Mouse (Mus musculus) midbrain, embryonic 13.5 days (tissue): ENCODE data around the gene Zhx3. TPM values are rescaled to one million over a fixed set of nuclear protein-coding genes. Genes with fewer than 3 reads are reported as not detected.

Source experiments
- ATAC-seq: fragments of 200-750 bp; cut with Nextera tagmentation; 2 replicates; pipeline ENCODE4 v1.8.0; 2017; ENCODE audit warnings: mild to moderate bottlenecking, moderate TSS enrichment, moderate library complexity
- H3K27ac ChIP-seq: fragments of 300-500 bp; sonication (generic); 2 replicates; pipeline ENCODE4 v1.5.1; 2015; ENCODE audit warnings: inconsistent platforms, mild to moderate bottlenecking, moderate library complexity
- H3K27me3 ChIP-seq: fragments of 300-500 bp; sonication (generic); 2 replicates; pipeline ENCODE4 v1.6.1; 2015; ENCODE audit warnings: mild to moderate bottlenecking, inconsistent platforms
- H3K36me3 ChIP-seq: fragments of 300-500 bp; sonication (generic); 2 replicates; pipeline ENCODE4 v1.6.1; 2015; ENCODE audit warnings: mild to moderate bottlenecking, inconsistent platforms
- H3K4me1 ChIP-seq: fragments of 300-500 bp; sonication (generic); replicated peaks from 2 replicates; pipeline ENCODE4 v1.6.1; 2015; ENCODE audit warnings: inconsistent platforms
- H3K4me2 ChIP-seq: fragments of 300-500 bp; sonication (generic); replicated peaks from 2 replicates; pipeline ENCODE4 v1.6.1; 2015; ENCODE audit warnings: moderate library complexity, mild to moderate bottlenecking, inconsistent platforms
- H3K4me3 ChIP-seq: fragments of 300-500 bp; sonication (generic); replicated peaks from 2 replicates; pipeline ENCODE4 v1.5.1; 2015; ENCODE audit warnings: mild to moderate bottlenecking, inconsistent platforms
- H3K9ac ChIP-seq: fragments of 300-500 bp; sonication (generic); replicated peaks from 2 replicates; pipeline ENCODE4 v1.6.1; 2015; ENCODE audit warnings: mild to moderate bottlenecking, inconsistent platforms
- H3K9me3 ChIP-seq: fragments of 300-500 bp; sonication (generic); 2 replicates; pipeline ENCODE4 v1.6.1; 2016; ENCODE audit warnings: mild to moderate bottlenecking, inconsistent platforms
- WGBS: fragments of 180-500 bp; shearing (Covaris S2); methylation state at CpG from one replicate; pipeline ENCODE4 v1.1.7; 2015; 5-methylcytosine and 5-hydroxymethylcytosine counted together
- polyA plus RNA-seq: library from polyadenylated mRNA; unstranded; fragments of >200 nt; fragmentation: Nextera tagmentation; extraction: Ambion mirVana; gene quantifications from 2 replicates; pipeline ENCODE4 v1.2.1, GENCODE M21; 2015

Zhx3 gene
- polyA plus RNA-seq, 1 experiment from 2014 or later: 17.1 TPM

DNA sequence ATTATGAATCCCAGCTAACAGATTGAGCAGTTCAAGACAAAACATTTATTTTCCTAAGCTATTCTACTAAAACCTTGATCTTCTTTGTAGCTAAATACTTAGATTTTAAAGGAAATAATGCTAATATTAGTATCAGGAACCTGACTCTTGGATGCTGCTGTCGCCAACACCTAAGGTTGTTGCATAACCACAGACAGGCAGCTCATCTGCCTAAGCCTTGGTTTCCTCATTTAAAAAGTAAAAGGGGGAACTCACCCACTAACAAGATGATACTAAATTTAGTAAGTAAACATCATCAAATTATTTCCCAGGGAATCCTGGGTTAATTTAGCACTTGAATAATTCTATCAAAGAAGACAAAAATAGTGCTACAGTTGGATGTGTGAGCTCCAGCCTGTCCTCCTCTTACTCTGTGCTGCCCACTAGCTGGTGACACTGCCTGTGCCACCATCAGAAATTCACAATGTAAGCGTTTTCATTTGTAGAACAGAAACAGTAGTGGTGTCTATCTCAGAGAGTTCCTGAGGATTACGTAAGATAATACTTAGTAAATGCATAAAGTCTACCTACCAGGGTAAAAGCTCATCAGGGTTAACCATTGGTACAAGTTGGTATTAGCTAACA lies 23.1 kb downstream of the Zhx3 start:
- Histone ChIP-seq H3K27me3 (no peaks in the 10 kb centered on the region), H3K4me3 (no peak overlapping the region), H3K4me1 (no peaks in the 10 kb centered on the region), H3K4me2 (no peak overlapping the region), H3K36me3 (no peaks in the 10 kb centered on the region), H3K9me3 (no peaks in the 10 kb centered on the region), H3K9ac (no peak overlapping the region), H3K27ac (no peak overlapping the region)
- no peak for ATAC-seq
- WGBS: 82% methylated on average over 3 of the region's 3 CpGs

DNA sequence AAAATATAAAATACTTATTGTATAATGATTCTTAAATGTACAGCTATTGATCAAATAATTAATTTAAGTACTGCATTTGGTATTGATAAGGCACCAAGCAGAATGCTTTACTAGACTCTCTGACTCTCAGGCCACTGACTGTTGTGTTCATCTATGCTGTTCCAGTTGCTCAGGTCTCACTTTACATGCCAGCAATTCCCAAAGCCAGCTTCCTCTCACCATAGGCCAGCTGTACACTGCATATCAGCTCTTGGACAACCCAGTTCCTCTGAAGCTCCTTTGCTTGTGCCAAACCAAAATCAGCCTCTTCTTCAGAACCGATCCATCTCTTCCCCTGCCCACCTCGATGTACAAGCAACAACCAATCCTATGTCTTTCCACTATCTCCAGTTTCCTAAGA lies 24.6 kb downstream of the Zhx3 start:
- Histone ChIP-seq H3K4me3 (no peak overlapping the region), H3K4me1 (no peaks in the 10 kb centered on the region), H3K27me3 (no peaks in the 10 kb centered on the region), H3K9me3 (no peaks in the 10 kb centered on the region), H3K9ac (no peak overlapping the region), H3K36me3 (no peaks in the 10 kb centered on the region), H3K27ac (no peak overlapping the region), H3K4me2 (no peak overlapping the region)
- WGBS: 85% methylated on average over 2 of the region's 2 CpGs
- no peak for ATAC-seq

DNA sequence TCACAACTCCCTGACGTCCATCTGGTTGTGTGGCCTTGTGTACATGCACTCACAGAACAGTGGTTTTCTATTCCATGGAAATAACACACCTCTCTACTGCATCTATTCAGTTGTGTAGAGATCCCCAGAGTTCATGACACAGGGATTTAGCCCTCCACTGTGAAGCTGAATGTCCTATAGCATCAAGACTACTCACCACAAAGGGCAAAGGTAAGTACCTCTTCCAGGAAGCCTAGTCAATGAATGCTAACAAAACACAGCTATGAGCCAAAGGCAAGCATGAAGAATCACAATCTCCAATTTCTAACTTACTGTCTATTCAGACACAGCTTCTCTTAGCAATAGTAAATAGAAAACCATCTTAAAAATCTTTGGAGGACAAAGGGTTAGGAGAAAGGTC lies 25.1 kb downstream of the Zhx3 start:
- Histone ChIP-seq H3K4me3 (no peak overlapping the region), H3K9me3 (no peaks in the 10 kb centered on the region), H3K36me3 (no peaks in the 10 kb centered on the region), H3K4me2 (no peak overlapping the region), H3K27ac (no peak overlapping the region), H3K27me3 (no peaks in the 10 kb centered on the region), H3K9ac (no peak overlapping the region), H3K4me1 (no peaks in the 10 kb centered on the region)
- 82% methylated on average over 1 of the region's 1 CpGs for WGBS
- ATAC-seq: no peak

DNA sequence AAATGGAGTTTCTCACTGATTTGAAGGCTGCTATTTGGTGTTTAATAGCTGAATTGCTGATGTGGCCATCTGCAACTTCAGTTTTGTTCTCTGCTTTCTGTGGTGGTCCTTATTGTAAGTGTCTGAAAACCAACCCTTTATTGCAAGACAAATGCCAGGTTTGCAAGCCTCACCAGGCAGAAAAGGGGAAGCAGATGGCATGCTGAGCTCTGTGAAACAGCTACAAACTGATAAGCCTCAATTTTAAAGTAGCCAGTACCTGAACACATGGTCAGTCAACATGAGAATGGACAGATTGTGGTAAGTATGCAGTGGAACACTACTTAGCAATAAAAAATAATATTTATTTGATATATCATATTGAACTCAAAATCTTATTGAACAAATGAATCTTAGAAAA lies 32.0 kb downstream of the Zhx3 start:
- no peak for ATAC-seq
- Histone ChIP-seq H3K27me3 (no peaks in the 10 kb centered on the region), H3K4me1 (no peaks in the 10 kb centered on the region; the same call in 1 of the 2 replicates), H3K27ac (no peak overlapping the region), H3K4me3 (no peak overlapping the region), H3K9ac (no peak overlapping the region), H3K9me3 (no peaks in the 10 kb centered on the region), H3K4me2 (no peak overlapping the region), H3K36me3 (no peaks in the 10 kb centered on the region)

DNA sequence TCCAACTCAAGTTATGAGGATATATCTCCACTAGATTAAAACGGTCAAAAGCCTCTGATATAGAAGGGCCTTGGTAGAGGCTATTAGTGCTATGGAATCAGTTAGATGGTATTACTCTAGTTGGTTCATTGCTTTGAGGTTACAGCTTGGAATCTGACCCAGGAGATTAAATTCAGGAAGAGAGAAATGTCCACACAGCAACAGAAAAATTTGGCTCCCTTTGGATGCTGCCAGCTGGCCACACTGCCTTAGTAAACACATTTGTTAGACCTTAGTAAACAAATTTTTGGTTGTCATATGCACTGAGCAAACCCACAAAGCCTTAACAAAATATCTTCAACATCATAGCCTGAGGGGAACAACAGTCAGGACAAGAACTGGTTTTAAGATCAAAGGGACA lies 62.0 kb downstream of the Zhx3 start:
- Histone ChIP-seq H3K4me2 (no peak overlapping the region), H3K27me3 (no peaks in the 10 kb centered on the region), H3K27ac (no peak overlapping the region), H3K9ac (no peak overlapping the region), H3K4me1 (no peaks in the 10 kb centered on the region), H3K36me3 (peaks cover 7% of the 10 kb centered on the region; the same call in 1 of the 2 replicates), H3K4me3 (no peak overlapping the region), H3K9me3 (no peaks in the 10 kb centered on the region)
- ATAC-seq: no peak
- WGBS: 95% methylated on average over 1 of the region's 1 CpGs

DNA sequence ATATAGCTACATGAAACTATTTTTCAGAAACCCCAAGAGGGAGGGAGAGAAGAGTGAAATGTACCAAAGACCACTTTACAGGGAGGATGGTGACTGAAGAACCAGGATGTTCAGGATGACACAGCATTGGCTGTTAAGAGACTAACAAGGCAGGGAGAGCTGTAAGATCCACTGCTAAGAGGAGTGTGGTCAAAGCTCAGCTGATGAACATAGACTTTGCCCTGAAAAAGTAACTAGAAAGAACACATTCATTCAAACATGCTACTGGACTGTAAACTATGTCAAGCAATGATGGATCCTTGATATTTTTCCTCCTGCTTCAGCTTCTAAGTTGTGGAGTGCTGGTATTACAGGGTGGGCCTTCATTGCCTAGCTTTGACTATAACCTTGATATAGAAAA lies 62.4 kb downstream of the Zhx3 start:
- H3K9me3 ChIP-seq: no peaks in the 10 kb centered on the region
- H3K4me3 ChIP-seq: no peak overlapping the region
- H3K27me3 ChIP-seq: no peaks in the 10 kb centered on the region
- peaks cover 4% of the 10 kb centered on the region; the same call in 1 of the 2 replicates for H3K36me3 ChIP-seq
- no peak overlapping the region for H3K27ac ChIP-seq
- no peak for ATAC-seq
- no peak overlapping the region for H3K9ac ChIP-seq
- no peaks in the 10 kb centered on the region for H3K4me1 ChIP-seq
- H3K4me2 ChIP-seq: no peak overlapping the region

DNA sequence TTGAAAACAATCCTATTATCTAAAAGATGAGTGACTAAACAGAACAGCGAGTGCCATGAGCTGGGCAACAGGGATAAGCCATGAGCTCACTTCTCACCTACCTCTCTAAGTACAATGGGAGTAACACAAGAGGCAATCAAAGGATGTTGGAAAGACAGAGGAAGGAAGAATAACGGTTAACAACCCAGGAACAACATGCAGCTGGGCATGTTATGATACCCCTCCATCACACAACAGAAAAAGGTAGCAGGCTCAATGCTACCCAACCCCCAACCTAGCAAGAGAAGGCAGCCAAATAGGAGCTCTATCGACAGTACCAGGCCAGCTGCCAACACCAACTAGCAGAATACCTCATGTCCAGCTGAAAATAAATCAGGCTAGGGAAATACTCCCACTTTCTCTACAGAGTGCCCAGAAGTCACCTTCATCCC lies 66.7 kb downstream of the Zhx3 start:
- WGBS: 70% methylated on average over 3 of the region's 3 CpGs
- no peaks in the 10 kb centered on the region for H3K4me1 ChIP-seq
- no peak overlapping the region for H3K4me3 ChIP-seq
- no peak overlapping the region for H3K9ac ChIP-seq
- H3K9me3 ChIP-seq: no peaks in the 10 kb centered on the region
- no peak for ATAC-seq
- no peak overlapping the region for H3K4me2 ChIP-seq
- no peak overlapping the region for H3K27ac ChIP-seq
- H3K27me3 ChIP-seq: no peaks in the 10 kb centered on the region
- H3K36me3 ChIP-seq: no peaks in the 10 kb centered on the region

DNA sequence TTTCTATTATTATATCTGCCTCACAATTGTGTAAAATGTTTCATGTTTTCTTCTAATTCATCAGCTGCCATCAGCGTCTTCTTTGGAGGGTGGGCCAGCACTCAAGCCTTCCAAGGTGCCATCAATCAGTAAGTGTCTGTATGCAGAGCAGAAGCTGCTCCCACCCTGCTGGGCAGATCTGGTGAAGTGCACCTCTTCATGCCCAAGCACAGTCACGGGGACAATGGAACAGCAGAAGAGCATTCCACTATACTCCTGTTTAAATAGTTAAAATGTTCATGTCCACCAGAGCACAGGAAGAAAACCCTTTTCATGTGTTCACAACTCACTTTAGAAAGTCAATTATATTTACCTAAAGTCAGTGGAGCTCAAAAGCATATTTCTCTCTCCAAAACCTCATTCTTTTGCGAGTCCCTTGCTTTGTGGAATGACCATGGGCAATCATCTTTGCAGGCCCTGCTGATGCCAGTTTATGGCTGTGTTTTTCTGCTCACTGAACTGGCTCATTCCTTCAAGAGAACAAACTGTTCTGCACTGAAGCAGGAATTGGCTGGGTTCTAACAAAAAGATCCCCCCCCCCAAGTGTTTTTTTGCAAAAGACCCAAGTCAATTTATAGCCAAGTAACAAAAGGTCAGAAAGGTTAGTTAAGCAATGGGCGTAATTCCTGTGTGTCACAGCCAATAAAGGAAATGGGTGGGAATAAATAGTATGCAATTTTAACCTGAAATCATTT lies 67.8 kb downstream of the Zhx3 start:
- no peak for ATAC-seq
- 74% methylated on average over 4 of the region's 4 CpGs for WGBS
- H3K27ac ChIP-seq: no peak overlapping the region
- no peak overlapping the region for H3K4me3 ChIP-seq
- H3K27me3 ChIP-seq: no peaks in the 10 kb centered on the region
- no peaks in the 10 kb centered on the region for H3K36me3 ChIP-seq
- H3K9ac ChIP-seq: no peak overlapping the region
- no peaks in the 10 kb centered on the region for H3K9me3 ChIP-seq
- no peaks in the 10 kb centered on the region for H3K4me1 ChIP-seq
- no peak overlapping the region for H3K4me2 ChIP-seq

DNA sequence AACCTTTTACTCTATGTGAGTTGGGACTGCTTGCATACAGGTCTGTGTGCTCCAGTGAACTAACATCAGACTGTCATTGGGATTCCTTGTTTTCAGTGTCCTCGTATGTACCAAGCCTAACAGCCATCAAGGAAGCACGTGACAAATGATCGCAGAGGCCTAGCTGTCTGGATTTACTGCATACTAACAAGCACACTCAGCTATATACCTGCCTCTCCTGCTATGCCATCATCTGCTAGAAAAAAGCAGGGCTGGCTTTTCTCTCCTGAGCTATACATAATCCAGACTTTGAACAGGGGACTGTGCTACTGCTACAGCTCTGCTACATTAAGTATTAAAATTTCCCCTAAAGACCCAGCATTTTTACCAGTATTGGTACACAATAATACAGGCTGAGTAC lies 70.5 kb downstream of the Zhx3 start:
- H3K4me3 ChIP-seq: no peak overlapping the region

DNA sequence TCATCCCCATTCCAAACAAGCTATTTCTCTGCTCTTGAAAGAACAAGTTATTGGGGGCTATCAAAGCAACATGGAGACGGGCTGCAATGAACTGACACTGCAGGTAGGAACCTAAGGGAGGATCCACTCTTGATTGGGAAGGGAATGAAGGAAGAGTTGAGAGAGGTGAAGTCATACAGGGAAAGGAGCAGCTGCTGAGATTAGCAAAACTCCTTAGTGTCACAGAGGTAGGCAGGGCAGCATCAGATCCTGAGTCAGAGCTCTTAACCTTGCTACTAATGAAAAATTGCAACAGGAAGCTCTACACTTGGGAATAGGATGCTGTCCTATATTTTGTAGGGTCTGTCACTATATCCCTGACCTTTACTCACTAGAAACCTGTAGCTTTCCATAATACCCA lies 71.8 kb downstream of the Zhx3 start:
- H3K4me1 ChIP-seq: no peaks in the 10 kb centered on the region
- WGBS: 94% methylated on average over 1 of the region's 1 CpGs
- H3K9ac ChIP-seq: no peak overlapping the region
- no peaks in the 10 kb centered on the region for H3K36me3 ChIP-seq
- H3K27me3 ChIP-seq: no peaks in the 10 kb centered on the region
- H3K27ac ChIP-seq: no peak overlapping the region
- no peak overlapping the region for H3K4me3 ChIP-seq
- H3K4me2 ChIP-seq: no peak overlapping the region
- ATAC-seq: no peak
- no peaks in the 10 kb centered on the region for H3K9me3 ChIP-seq

More for the DNA sequence above, 70.5 kb downstream of the Zhx3 start:
- no peak for ATAC-seq
- Histone ChIP-seq H3K4me1 (no peaks in the 10 kb centered on the region), H3K27ac (no peak overlapping the region), H3K9me3 (no peaks in the 10 kb centered on the region), H3K4me2 (no peak overlapping the region), H3K27me3 (no peaks in the 10 kb centered on the region), H3K36me3 (no peaks in the 10 kb centered on the region), H3K9ac (no peak overlapping the region)
- WGBS: 82% methylated on average over 3 of the region's 3 CpGs

DNA sequence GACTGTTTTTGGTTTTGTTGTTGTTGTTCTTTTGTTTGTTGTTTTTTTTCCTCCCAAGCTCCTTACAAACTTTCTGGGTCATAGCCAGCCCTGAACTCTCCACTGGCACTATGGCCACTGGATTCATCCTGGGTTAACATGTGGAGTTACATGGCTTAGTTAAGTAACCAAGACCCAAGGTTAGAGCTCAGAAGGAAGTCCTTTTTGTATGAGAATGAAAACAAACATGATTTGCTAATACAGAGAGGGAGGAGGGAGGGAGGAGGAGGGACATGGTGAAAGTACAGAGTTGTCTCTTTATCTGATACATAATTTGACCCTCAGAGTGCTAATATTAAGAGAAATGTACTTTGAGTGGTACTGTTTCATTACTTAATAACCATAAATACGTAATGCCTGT lies 74.6 kb downstream of the Zhx3 start:
- no peak overlapping the region for H3K4me2 ChIP-seq
- no peaks in the 10 kb centered on the region for H3K4me1 ChIP-seq
- H3K27me3 ChIP-seq: no peaks in the 10 kb centered on the region
- H3K4me3 ChIP-seq: no peak overlapping the region
- H3K9me3 ChIP-seq: no peaks in the 10 kb centered on the region
- no peaks in the 10 kb centered on the region for H3K36me3 ChIP-seq
- 83% methylated on average over 1 of the region's 1 CpGs for WGBS
- H3K27ac ChIP-seq: no peak overlapping the region
- no peak overlapping the region for H3K9ac ChIP-seq
- ATAC-seq: no peak

DNA sequence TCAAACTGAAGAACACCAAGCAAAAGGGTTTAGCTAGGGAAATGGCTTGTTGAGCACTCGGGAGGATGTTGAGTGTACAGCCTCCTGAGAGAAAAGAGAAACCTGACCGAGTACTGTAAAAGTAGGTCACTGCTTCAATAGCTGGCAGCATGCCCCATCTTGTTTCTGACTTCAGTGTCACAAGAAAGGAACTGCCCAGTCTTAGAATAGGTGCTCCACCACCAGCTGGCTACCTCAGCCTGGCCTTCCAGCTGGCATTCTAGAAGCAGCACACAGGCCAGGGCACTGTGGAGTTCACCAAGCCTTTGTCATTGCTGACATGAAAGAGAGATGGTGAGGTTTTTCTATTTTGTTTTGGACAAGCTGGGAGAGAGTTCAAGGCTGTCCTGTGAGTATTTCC lies 75.8 kb downstream of the Zhx3 start:
- Histone ChIP-seq H3K9ac (no peak overlapping the region), H3K4me2 (no peak overlapping the region), H3K27ac (no peak overlapping the region), H3K36me3 (no peaks in the 10 kb centered on the region), H3K4me1 (no peaks in the 10 kb centered on the region), H3K4me3 (no peak overlapping the region), H3K9me3 (no peaks in the 10 kb centered on the region), H3K27me3 (no peaks in the 10 kb centered on the region)
- 79% methylated on average over 2 of the region's 2 CpGs for WGBS
- ATAC-seq: no peak

DNA sequence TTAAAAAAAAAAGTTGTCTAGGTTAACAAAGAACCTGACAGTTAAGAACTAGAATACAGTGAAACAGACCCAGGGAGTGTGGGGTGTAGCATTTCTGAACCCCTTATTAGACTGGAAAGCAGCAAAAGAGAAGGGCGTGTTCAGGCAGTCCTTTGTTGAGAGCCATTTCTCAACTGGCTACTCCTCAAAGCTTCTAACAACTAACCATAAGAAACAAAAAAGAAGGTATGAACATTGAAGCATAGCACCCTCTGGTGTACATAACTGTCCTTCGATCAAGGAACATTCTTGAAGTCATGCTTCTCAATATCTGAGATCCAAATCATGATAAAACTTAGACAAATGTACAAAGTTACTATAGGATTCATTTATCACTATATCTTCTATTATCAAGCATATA lies 79.7 kb downstream of the Zhx3 start:
- H3K36me3 ChIP-seq: no peaks in the 10 kb centered on the region
- no peak overlapping the region for H3K9ac ChIP-seq
- no peaks in the 10 kb centered on the region for H3K4me1 ChIP-seq
- H3K4me3 ChIP-seq: no peak overlapping the region
- no peak overlapping the region for H3K4me2 ChIP-seq
- no peak overlapping the region for H3K27ac ChIP-seq
- no peaks in the 10 kb centered on the region for H3K27me3 ChIP-seq
- ATAC-seq: no peak
- 81% methylated on average over 2 of the region's 2 CpGs for WGBS
- no peaks in the 10 kb centered on the region for H3K9me3 ChIP-seq
